16 mouse cellular contexts compared by ENCODE assay signal in the genomic region with DNA sequence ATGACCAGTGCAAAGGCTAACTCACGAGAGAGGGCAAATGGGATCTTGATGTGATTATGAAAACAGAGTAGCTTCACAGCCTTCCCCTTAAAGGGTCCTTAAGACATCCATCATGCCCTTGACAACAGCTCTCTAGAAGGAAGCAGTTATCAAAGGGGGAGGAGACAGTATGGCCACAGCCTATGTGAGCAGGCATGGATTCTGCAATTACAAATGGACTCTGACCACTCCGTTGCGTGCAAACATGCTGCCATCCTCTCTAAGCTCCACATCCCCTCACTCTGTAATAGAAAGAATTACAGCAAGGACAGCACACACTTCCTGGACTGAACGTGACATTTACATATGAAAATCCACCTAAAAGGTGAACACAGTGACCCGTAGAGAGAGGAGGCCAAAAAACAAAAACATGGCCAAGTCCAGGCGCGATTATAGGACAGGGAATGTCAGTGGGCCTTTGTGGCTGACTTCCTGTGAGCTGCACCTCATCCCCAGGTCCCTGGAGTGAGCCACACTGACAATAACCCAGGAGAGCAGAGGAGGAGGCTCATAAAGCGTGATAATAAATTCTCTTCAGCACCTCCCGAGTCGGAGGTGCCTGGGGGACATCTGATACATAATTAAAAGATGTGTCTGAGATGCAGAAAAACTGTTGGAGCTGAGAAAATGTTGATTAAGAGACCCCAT. TPM values are rescaled to one million over a fixed set of nuclear protein-coding genes. Genes with fewer than 3 reads are reported as not detected.
DNase-seq lines count a peak whose midpoint lies in the region; ATAC-seq and TF ChIP-seq lines count a peak whose summit lies in the region.
"Had no signal": no experiment of that assay in that cellular context is flagged by ENCODE, and none has a peak within 500 bp of the region (broad histone marks: within the 10 kb centered on the region; RNA-seq: fewer than 3 reads in every experiment).

No protein-coding gene starts in this region.

- peak; percentile 54; the same call in 1 of the 2 replicates for ATAC-seq in hindbrain, embryonic 15.5 days (ENCODE audit: low FRiP score, low read depth)
- ATAC-seq in midbrain, embryonic 16.5 days = no peak

- no peaks in the 10 kb centered on the region for H3K27me3 ChIP-seq in hindbrain, embryonic 15.5 days
- H3K27me3 ChIP-seq in midbrain, embryonic 16.5 days (ENCODE audit: control insufficient read depth, insufficient read depth, low read depth, low read length) = no peaks in the 10 kb centered on the region
- H3K27me3 ChIP-seq: embryonic facial prominence, embryonic 15.5 days; forebrain, embryonic 13.5 days; limb, embryonic 13.5 days had no signal

- TF ChIP-seq POLR2A in lung, adult 2 months (IDR thresholded peaks at IDR 0.05; ENCODE audit: borderline replicate concordance, extremely low read depth, low read depth, low read length) = no peak

- peaks cover 33% of the 10 kb centered on the region for H3K4me1 ChIP-seq in hindbrain, embryonic 15.5 days (replicated peaks)
- peaks cover 37% of the 10 kb centered on the region for H3K4me1 ChIP-seq in midbrain, embryonic 16.5 days (ENCODE audit: control insufficient read depth, insufficient read depth, low read length)
- no peaks in the 10 kb centered on the region for H3K4me1 ChIP-seq in lung, adult 2 months (ENCODE audit: control insufficient read depth, insufficient read depth, low read length)
- H3K4me1 ChIP-seq: embryonic facial prominence, embryonic 15.5 days had no signal

- peak overlapping the region; percentile 2 for H3K27ac ChIP-seq in hindbrain, embryonic 15.5 days (replicated peaks)
- peak overlapping the region; percentile 47; the same call in 1 of the 2 replicates for H3K27ac ChIP-seq in midbrain, embryonic 16.5 days (ENCODE audit: low read length)
- no peak overlapping the region for H3K27ac ChIP-seq in left cerebral cortex, adult 2 months
- H3K27ac ChIP-seq: embryonic facial prominence, embryonic 15.5 days; limb, embryonic 13.5 days had no signal

- no peaks in the 10 kb centered on the region for H3K36me3 ChIP-seq in hindbrain, embryonic 15.5 days
- H3K36me3 ChIP-seq in midbrain, embryonic 16.5 days (ENCODE audit: control insufficient read depth, insufficient read depth, low read length) = no peaks in the 10 kb centered on the region
- H3K36me3 ChIP-seq: embryonic facial prominence, embryonic 15.5 days; limb, embryonic 13.5 days had no signal

- TF ChIP-seq CTCF in lung, adult 2 months (IDR thresholded peaks at IDR 0.05; ENCODE audit: insufficient read depth, low read length) = no peak
- TF ChIP-seq CTCF in left cerebral cortex, adult 2 months (IDR thresholded peaks at IDR 0.05) = no peak

- no peak overlapping the region for H3K4me3 ChIP-seq in hindbrain, embryonic 15.5 days
- H3K4me3 ChIP-seq in midbrain, embryonic 16.5 days (ENCODE audit: low read depth, low read length) = no peak overlapping the region
- H3K4me3 ChIP-seq in lung, adult 2 months (replicated peaks; ENCODE audit: extremely low read depth, low read depth, low read length) = no peak overlapping the region
- no peak overlapping the region for H3K4me3 ChIP-seq in left cerebral cortex, adult 2 months
- H3K4me3 ChIP-seq: embryonic facial prominence, embryonic 15.5 days; forebrain, embryonic 13.5 days; limb, embryonic 13.5 days had no signal

- no peaks in the 10 kb centered on the region for H3K9me3 ChIP-seq in hindbrain, embryonic 15.5 days
- H3K9me3 ChIP-seq in midbrain, embryonic 16.5 days (replicated peaks; ENCODE audit: control insufficient read depth, low read length, poor library complexity, severe bottlenecking) = no peaks in the 10 kb centered on the region
- H3K9me3 ChIP-seq: embryonic facial prominence, embryonic 15.5 days; forebrain, embryonic 13.5 days; limb, embryonic 13.5 days had no signal

- DNase-seq in heart, adult 11 months = peak; percentile 87
- no peak for DNase-seq in heart, adult 18-20 months
- peak; percentile 23 for DNase-seq in embryo, embryonic 10.5 days (ENCODE audit: low spot score)
- no peak for DNase-seq in lung, adult 2 months
- no peak for DNase-seq in left cerebral cortex, adult 2 months (ENCODE audit: extremely low spot score in 1 of 2, low spot score in 2 of 2)
- DNase-seq in urinary bladder, adult 2 months (ENCODE audit: low spot score) = no peak
- DNase-seq: gastrocnemius, postnatal 10 days; heart, postnatal 10 days; kidney, adult 11 months; thymus, postnatal 25 days had no signal

- WGBS in hindbrain, embryonic 15.5 days = 47% methylated on average over 10 of the region's 10 CpGs
- WGBS in midbrain, embryonic 16.5 days = 58% methylated on average over 10 of the region's 10 CpGs
- 78% methylated on average over 10 of the region's 10 CpGs for WGBS in lung, adult 2 months

- H3K4me2 ChIP-seq in hindbrain, embryonic 15.5 days = no peak overlapping the region
- no peak overlapping the region for H3K4me2 ChIP-seq in midbrain, embryonic 16.5 days (ENCODE audit: low read length)
- H3K4me2 ChIP-seq: embryonic facial prominence, embryonic 15.5 days; forebrain, embryonic 13.5 days; limb, embryonic 13.5 days had no signal

- no peak overlapping the region for H3K9ac ChIP-seq in hindbrain, embryonic 15.5 days
- H3K9ac ChIP-seq in midbrain, embryonic 16.5 days (ENCODE audit: low read depth, low read length) = no peak overlapping the region
- H3K9ac ChIP-seq: embryonic facial prominence, embryonic 15.5 days; forebrain, embryonic 13.5 days; limb, embryonic 13.5 days had no signal

- intact Hi-C loops in left cerebral cortex, adult 2 months (cut with DNase I) = no loop called here

RNA-seq across cellular contexts. Expression of a gene that starts 24.4 kb away (rescaled TPM):
- total RNA-seq in heart, adult 18-20 months (2021) = 1 to 10 TPM; 1.0 to 1.1 TPM
- polyA plus RNA-seq in hindbrain, embryonic 15.5 days (2015; fragmentation: Nextera tagmentation; extraction: Ambion mirVana) = 46.9 and 47.7 TPM in 2 replicates
- 70.7 and 78.2 TPM in 2 replicates for polyA plus RNA-seq in midbrain, embryonic 16.5 days (2015; fragmentation: Nextera tagmentation; extraction: Ambion mirVana)
- polyA plus RNA-seq in lung, adult 2 months (2012; rRNA removed) = 7.9 and 13.5 TPM in 2 replicates
- 10 to 100 TPM; 31.4 to 31.8 TPM for total RNA-seq in left cerebral cortex, adult 2 months (2021)
- polyA plus RNA-seq in urinary bladder, adult 2 months (2012; rRNA removed) = 0.21 and 0.22 TPM in 2 replicates
- total RNA-seq: monocyte, adult 5-6 weeks had no signal

Comparison
In these comparisons a context has a peak if more than half of its experiments do, and no peak if none do; other contexts are left out.
1. DNase-seq: peak in heart, adult 11 months (single experiment) and embryo, embryonic 10.5 days (single experiment); none in heart, adult 18-20 months (0 of 2), lung, adult 2 months (single experiment), left cerebral cortex, adult 2 months (0 of 2) and urinary bladder, adult 2 months (single experiment).